Mouse (Mus musculus): ENCODE measurements at regions not wholly inside any gene's neighbourhood (a gene's known extent, or its start where the extent isn't known, plus 50 kb on each side); places are given as distances from the start of the nearest gene placed in this dataset.

GRCm38 (mm10) chr14:76701911-76702708, 145.4 kb upstream of the Serp2 start:
- DNase-seq, result no peak

GRCm38 (mm10) chr14:76701304-76701703, 144.6 kb upstream of the Serp2 start:
- DNase-seq, result no peak

- DNase-seq, result no peak
Observed at GRCm38 (mm10) chr14:76700796-76701195, 144.1 kb upstream of the Serp2 start.

GRCm38 (mm10) chr14:76700190-76700589, 143.5 kb upstream of the Serp2 start:
- no peak for DNase-seq

- DNase-seq, result no peak
Observed at GRCm38 (mm10) chr14:76698718-76699402, 142.2 kb upstream of the Serp2 start.

GRCm38 (mm10) chr14:76696729-76697128, 140.0 kb upstream of the Serp2 start:
- no peak for DNase-seq

GRCm38 (mm10) chr14:76695691-76696355, 139.1 kb upstream of the Serp2 start:
- no peak for DNase-seq

GRCm38 (mm10) chr14:76694894-76695293, 138.2 kb upstream of the Serp2 start:
- DNase-seq, result no peak

- DNase-seq, result no peak
Observed at GRCm38 (mm10) chr14:76693351-76694317, 136.9 kb upstream of the Serp2 start.

GRCm38 (mm10) chr14:76687971-76688407, 131.3 kb upstream of the Serp2 start:
- no peak for DNase-seq

GRCm38 (mm10) chr14:76686762-76687453, 130.2 kb upstream of the Serp2 start:
- DNase-seq, result no peak

GRCm38 (mm10) chr14:76685830-76686761, 129.4 kb upstream of the Serp2 start:
- DNase-seq, result no peak

GRCm38 (mm10) chr14:76684327-76684726, 127.6 kb upstream of the Serp2 start:
- no peak for DNase-seq

GRCm38 (mm10) chr14:76681581-76682377, 125.1 kb upstream of the Serp2 start:
- DNase-seq, result no peak

GRCm38 (mm10) chr14:76678512-76679134, 121.9 kb upstream of the Serp2 start:
- DNase-seq, result no peak

- DNase-seq, result no peak
Observed at GRCm38 (mm10) chr14:76674949-76675348, 118.3 kb upstream of the Serp2 start.

GRCm38 (mm10) chr14:76673671-76674331, 117.1 kb upstream of the Serp2 start:
- DNase-seq, result no peak

GRCm38 (mm10) chr14:76672899-76673298, 116.2 kb upstream of the Serp2 start:
- no peak for DNase-seq

GRCm38 (mm10) chr14:76672442-76672841, 115.8 kb upstream of the Serp2 start:
- no peak for DNase-seq

Data from cerebellum, postnatal 36 days (tissue).